Mouse (Mus musculus) c-Kit-positive CD71-positive TER-119-negative erythroid progenitor cells, embryonic 14.5 days (primary cell): ENCODE measurements around the gene Hras.

Experiments
- DNase-seq: peaks from one replicate; pipeline ENCODE4 v3.0.0-alpha.2; 2013; ENCODE audit warnings: low read depth

Hras gene

DNA sequence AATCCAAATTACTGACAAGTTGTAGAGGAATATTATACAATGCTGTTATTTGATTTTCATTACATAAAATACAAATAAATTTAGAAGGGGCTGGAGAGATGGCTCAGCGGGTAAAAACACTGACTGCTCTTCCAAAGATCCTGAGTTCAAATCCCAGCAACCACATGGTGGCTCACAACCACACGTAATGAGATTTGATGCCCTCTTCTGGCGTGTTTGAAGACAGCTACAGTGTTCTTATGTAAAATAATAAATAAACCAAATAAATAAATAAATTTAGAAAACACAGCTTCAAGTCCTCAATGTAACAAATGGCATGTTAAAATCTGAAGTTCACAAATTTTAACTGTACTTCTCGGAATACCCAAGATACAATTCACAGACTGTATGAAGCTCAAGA is 18.7 kb downstream of the Hras start:
- DNase-seq = no peak

DNA sequence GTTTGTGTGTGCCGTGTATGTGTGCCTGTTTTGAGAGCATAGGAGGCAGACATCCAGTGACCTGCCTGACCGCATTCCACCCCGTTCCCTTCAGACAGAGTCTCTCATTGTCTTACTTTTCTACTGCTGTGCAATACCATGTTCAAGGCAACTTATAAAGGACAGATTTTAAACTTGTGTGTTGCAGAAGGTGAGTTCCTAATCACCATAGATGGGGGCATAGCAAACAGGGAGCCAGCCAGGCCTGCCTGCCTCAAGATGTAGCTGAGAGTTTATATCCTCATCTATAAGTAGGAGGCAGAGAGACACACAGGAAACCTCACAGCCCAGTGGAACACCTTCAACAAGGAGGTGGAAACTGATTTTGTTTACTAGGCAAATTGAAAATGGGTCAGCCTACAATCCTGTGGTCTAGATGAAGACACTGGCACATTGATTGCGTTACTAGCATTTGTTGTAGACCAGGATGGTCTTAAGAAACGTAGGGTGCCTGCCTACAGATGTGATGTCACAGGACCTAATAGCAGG is 20.4 kb downstream of the Hras start:
- DNase-seq = no peak

DNA sequence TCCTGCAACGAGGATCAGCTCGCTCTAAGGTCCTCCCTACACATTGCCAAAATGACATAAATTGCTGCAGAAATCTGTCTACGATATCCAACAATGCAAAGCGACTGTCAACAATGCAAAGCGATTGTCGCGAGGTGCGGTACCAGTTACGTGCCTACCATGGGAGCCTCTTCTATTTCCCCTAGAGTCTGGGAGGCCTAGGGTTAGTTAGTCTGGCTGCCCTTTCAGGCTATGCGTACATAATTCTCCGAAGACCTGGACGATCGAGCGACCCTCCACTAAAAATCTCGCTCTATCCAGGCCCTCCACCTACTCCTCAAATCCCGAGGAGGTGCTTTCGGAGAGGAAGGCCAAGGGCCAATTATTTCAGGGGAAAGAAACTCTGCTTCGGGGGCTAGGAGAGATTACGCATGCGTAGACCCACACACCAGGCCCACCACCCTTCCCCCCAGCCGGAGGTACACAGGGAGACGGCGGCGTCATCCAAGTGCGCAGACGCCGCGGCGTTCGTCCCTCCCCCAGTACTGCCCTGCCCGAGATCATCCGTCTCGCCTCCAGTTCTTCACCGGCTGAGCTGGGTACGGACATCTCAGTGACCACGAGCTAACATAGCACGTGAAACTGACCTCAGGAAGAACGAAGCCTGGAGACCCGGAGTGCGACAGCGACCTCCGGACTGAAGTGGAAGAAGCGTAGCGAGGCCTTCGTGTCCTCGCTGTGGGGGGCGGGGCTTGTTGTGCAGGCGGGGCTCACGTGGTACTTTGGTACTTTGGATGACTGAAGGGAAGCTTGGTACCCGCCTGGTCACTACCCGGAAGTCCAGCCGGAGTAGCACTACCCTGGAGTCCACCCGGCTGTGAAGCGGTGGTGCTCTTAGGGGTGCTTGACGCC is 21.4 kb downstream of the Hras start, which contains the start of gene Rnh1:
TSS of gene Rnh1 (minus strand) at position 742 of the 891 bp plus-strand sequence.
- DNase-seq = peak; percentile 77

DNA sequence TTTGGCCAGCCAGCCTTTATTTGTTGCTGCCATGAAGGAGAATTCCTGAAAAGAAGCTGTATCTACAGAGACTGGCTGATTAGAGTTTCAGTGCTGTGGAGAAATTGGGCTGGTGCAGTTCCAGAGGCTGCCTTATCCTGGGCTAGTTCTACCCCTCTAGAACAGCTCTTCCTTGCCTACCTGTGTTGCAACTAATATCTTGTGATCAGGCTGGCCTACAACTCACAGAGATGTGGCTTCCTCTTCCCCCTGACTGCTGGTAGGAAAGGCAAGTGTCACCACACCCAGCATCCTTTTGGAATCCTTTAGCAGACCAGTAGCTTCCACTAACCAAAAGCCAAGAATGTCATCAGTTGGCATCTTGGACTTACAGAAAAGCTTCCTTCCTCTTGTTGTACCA is 23.9 kb downstream of the Hras start:
- DNase-seq = no peak

DNA sequence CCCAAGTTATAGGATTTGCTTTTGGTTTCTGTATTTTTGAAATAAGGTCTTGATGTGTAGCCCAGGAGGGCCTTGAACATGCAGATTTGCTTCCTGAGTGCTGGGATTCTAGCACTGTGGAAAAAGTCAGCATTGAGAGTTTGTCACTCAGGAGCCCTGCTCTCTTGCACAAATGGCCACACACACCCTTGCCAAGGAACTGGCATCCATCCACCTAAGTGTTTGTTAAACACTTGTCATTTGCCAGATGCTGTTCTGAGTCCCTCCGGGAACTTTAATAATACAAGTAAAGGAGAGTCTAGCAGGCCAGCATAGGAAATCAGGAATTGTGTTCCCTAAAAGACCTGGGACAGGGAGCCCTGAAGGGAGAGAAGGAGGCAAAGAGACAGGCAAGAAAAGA is 24.5 kb downstream of the Hras start:
- DNase-seq = no peak

DNA sequence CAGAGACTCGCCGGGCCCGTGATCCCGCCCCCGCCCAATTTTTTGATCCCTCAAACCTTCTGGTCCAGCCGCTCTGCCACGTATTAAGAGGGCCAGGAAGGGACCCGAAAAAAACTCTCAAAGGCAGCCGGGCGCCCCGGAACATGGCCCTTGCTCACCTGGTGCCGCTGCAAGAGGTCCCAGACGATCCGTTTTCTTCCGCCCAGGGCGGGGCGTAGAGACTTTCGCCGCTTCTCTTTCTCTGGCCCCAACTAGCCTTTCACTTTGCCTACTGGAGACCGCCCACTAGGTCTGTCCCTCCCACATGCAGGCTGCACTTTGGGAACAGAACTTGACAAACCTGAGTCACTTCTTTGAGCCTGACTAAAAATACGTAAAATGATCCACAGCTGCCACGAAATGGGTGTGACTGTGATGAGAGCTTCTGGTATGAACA is 25.3 kb downstream of the Hras start:
- peak; percentile 78 for DNase-seq

DNA sequence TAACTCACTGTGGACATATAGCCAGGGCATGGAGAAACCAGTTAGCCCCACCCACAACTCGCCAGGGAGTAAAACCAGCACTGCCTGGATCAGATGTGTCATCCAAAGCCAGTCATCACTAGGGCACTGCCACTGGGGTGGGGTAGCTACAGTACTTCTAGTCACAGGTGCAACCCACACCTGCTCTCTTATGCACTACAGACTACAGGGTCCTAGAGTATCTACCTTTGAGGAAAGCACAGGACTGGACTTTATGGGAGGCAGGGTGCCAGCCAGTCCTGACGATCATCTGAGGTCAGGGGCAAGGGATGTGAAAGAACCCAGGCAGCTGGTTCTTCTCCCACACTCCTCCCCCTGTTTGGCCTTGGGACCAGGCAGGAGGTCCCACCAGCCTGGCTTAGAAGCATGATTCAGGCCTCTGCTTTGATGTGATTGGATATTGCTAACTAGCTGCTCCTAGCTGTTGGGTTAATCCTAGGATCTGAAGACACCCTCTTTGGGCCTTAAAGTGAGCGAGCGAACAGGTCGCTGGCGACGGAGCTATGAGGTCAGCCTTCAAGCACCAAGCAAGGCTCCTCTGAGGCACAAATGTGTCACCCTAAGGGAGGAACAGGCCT is 25.8 kb downstream of the Hras start:
- no peak for DNase-seq

DNA sequence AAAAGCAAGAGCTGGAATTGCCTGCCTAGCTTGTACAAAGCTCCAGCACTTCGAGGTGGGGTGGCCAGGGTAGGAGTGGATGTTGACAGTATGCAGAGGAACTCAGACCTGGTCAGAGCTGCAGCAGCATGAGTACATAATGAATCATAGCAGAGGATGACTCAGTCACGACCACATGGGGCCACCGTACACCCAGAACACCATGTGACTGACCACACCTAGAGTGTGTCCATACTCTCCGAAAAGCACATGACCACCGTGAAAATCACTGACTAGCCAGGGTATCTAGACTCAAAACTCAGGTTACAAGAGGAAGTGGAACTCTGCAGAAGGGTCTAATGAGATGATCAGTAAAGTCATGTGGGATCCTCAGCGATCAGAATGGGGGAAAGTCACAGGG is 29.0 kb downstream of the Hras start:
- no peak for DNase-seq

DNA sequence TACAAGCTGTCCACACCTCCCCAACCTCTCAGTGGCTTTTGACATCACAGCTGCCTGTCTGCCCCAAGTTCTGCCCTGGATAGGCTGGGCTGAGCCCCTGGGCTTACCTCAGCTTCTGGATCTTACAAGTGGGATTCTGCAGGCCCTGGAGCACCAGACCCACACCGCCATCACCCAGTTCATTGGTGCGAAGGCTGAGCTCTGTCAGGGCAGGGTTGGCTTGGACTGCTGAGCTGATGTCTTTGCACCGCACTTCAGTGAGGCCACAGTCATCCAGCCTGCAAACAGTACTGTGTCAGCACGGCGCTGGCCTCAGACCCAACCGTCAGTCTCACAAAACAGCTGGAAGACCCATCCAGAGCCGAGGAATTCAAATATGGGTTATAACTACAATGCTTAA is 29.4 kb downstream of the Hras start:
- DNase-seq = no peak

DNA sequence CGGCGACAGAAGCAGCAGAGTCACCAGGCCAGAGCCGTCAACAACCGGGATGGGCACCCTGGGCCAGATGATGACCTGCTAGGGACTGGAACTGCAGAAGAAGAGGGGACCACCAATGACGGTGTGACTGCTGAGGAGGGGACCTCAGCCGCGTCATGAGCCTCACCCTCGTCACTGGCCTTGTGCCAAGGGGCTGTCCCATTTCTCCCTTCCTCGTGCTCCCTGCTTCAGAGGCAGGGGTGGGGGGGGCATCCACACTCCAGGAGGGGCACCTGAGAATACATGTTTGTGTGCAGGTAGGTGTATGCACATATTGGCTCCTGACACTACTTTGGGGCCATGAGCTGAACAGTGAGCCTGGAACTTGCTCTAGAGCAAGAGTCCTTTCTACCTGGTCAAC is 38.4 kb downstream of the Hras start:
- DNase-seq = no peak

DNA sequence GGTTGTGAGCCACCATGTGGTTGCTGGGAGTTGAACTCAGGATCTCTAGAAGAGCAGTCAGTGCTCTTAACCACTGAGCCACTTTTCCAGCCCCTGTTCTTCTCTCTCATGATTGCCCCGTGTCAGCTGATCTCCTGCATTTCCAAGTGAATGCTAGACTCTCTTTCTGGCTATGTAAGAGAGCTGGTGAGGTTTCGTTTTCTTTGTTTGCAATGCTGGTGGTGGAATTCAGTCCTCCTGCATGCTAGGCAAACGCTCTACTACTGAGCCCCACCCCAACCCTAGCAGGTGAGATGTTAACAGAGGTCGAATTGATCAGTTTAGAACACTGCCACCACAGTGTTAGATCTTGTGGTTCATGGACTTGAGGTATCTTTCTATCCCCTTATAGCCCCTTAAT is 45.2 kb downstream of the Hras start:
- no peak for DNase-seq

DNA sequence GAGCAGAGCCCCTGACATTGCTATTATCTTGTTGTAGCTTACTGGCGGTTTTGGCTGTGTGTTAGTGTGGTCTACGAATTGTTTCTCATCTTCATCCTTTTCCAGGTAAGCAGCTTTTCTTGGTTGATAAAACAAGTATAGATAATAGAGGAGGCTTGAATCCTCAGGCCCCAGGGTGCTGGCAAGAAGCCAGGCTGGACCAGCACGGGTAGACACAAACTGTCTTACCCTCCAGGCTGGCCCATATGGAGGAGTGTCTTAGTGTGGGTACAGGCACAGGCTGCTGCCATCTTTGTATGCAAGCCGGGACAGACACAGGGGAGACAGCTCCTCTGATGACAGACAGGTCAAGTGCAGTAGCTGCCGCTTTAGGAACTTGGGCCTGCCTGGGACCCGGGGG is 46.8 kb downstream of the Hras start:
- DNase-seq = peak; percentile 65

DNA sequence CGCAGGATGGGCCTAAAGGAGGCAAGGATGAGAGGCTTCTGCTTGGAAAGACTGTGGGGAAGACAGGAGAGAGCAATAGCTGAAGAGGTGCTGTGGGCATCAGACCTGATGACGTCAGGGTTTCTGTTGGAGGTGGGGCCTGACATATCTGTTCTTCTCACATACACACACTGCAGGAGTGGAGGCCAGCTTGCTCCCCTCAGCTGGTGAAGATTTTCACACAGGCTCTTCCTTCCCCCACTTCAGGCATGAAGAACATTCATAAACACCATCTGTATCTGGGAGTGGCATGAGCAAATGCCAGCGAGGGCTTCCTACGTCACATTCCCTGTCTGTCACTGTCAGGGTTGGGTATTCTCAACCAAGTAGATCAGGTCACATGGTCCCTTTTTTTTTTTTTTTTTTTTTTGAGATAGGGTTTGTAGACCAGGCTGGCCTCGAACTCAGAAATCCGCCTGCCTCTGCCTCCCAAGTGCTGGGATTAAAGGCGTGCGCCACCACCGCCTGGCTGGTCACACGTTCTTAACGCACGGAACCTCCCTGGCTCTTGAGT is 47.7 kb downstream of the Hras start:
- peak; percentile 81 for DNase-seq

DNA sequence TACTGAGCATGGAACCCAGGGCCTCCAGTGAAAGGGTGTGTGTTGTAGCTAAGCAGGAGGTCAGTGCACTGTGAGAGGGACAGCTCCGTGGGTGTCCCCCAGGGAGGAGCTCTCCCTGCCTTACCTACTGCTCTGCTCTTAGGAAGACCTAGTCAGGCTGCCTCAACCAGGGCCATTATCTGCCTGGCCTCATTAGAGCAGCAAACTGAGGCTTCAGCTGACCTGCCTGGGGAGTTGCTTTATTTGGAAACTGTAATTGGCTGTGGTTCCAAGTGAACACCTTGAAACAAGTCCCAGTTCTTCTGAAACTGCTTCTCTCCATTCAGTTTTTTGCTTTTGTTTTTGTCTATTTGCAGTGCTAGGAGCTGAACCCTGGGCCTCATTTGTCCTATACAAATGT is 48.4 kb downstream of the Hras start:
- no peak for DNase-seq

DNA sequence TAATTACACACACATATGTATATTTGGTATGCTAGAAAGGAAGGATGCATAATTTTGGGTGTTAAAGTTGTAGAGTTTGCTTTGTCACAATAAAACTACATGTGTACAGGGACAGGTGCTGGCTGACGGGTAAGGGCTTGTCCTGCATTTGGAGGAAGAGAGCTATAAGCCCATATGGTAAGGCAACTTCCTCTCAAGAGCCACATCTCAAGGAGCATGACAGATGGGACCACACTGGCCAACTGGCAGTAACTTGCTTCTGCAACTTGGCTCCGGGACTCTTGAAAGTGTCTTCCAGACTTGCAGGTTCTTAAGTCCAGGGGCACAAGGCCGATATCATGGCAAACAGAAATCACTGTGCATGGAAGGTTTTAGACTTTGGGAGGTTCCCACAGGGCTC is 49.2 kb downstream of the Hras start:
- no peak for DNase-seq

DNA sequence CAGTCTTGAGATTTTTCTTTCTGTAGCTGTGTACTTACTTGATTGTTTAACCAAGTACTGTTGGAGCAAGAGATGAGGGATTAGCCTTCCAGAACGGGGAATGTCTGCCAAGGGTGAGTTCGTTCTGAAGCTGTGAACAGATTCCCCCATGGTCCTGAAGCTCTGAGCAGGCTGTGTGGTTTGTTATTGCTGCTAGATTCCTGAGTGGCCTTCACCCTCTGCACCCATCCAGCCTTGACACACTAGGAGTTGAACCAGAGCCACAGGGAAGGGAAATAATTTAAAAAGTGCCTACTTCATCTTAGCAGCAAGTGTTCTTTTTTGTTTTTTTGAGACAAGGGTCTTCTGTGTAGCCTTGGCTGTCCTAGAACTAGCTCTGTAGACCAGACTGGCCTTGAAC is 49.9 kb downstream of the Hras start:
- no peak for DNase-seq

DNA sequence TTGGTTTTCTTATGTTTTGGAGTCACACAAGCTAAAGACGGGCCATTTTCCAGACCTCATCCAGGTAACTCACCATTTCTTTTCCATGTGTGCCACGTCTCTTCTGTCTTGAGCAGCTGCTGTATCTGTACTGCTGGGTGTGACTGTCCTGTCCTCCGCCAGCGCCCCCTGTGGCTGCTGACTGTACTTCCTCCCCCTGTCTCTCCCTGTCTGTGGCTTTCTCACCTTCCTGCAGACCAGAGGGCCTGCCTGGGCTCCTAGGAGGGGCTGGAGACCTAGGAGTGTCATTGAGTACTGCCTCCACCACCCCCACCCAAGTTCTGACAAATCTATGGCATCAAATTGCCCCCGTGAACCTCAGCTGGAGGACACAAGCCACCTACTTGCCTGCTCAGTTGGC is 50.7 kb downstream of the Hras start:
- DNase-seq = no peak

DNA sequence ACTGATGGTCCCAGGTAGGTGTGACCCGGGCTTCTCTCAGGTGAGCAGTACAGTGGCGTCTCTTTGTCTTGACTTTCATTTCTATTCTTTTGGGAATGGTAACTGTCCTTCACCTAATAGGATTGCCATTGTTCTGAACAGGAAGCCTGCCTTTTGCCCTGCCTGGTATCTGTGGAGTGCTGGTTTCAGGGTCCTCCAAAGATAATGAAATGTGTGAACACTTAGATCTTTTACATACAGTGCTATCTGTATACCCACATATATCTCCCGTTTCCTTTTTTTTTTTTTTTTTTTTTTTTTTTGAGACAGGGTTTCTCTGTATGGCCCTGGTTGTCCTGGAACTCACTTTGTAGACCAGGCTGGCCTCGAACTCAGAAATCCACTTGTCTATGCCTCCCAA is 52.5 kb downstream of the Hras start:
- DNase-seq = no peak
